Mouse (Mus musculus) A20 (cell line): Measurements from ENCODE around the gene B230217C12Rik.
A peak's percentile ranks its signal among the peaks of the same experiment; 100 is the strongest.
"Not testable (repeated sequence)": the region's sequence is repeated elsewhere in the genome, so short reads cannot be mapped to it uniquely, and the experiment has no call there.

Experiments used
- DNase-seq: peaks from one replicate; pipeline ENCODE4 v3.0.0-alpha.2; 2011; ENCODE audit warnings: low read depth, low spot score

The B230217C12Rik gene

DNA sequence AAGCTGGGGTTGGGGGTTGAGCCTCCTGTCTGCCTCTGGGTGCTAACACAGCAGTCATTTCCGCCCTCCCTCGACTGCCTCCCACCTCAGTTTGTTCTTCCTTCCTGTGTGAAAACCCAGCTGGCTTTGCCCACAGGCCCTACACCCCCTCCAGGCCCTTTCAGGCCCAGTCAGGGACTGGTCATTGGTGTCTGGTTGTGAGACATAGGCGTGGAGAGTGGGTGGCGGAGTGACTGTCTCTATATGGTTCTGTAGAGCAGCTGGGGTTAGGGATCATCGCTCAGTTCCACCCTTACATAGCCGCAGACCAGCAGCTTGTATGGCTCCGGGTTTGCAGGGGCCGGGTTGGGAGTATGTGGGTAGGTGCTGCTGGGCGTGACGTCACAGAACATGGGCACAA is 15.3 kb upstream of the B230217C12Rik start:
- DNase-seq, result no peak

DNA sequence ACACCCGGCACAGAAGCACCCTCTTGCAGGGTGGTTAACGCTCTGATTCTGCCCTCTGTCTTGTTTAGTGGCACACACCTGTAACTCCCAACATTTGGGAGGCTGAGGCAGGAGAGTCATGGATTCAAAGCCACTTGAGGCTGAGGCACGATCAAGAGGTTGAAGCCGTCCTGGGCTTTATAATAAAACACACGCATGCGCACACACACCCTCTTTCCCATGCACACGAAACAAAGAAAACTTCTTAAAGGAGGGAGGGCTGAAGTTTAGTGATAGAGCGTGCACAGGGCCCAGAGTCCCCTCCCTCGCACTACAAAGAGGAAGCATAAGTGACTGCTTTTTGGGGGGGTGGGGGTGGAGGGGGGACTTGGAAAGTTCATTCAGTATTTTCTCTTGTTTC is 14.6 kb upstream of the B230217C12Rik start:
- no peak for DNase-seq

DNA sequence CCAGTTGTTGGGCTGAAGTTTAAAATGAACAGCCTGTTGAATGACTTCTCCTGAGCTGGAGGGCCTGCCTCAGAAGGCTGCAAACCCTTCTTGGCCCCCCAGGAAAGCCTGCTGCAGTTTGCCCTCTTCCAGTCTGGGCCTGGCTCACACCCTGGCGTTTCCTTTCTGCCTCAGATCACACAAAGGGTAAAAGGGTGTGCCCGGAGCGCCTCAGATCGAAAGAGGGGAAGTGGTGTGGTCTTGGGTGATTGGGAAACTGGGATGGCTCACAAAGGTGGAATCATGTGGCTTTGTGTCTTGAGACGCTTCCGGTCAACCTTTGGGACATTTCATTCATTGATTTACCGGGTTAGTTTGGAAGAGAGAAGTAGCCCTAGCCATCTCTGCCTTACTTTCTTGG is 14.2 kb upstream of the B230217C12Rik start:
- DNase-seq, result no peak

DNA sequence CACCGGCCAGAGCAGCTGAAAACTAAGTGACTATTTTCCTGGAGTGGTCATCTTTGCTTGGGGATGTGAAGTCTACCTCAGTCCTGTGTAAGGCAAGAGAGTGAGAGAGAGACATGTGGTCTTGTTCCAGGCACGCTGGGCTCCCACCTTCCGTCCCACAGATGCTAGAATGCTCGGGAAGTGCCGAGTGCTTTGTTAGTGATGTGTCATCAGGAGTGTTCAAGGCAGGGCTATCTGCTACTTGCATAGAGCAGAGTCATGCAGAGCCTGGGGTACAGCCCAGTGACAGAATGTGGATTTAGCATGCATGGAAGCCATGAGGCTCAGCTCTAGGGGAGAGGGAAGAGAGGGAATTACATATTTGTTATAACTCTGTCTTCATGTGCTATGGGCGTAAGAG is 12.9 kb upstream of the B230217C12Rik start:
- no peak for DNase-seq

DNA sequence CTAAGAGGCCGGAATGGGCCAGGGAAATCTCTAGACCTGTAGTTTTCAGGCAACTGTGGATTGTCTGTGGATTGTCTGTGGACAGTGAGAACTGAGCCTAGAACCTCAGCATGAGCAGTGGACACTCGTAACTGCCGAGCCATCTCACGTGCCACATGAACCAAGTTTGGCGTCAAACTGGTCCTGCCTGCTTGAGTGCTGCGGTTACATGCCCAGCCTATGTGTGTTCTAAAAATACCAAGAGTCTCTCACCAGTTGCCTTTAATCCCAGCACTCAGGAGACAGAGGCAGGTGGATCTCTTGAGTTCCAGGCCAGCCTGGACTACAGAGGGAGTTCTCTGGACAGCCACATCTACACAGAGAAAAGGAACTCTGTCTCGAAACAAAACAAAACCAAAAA is 11.2 kb upstream of the B230217C12Rik start:
- DNase-seq, result no peak

DNA sequence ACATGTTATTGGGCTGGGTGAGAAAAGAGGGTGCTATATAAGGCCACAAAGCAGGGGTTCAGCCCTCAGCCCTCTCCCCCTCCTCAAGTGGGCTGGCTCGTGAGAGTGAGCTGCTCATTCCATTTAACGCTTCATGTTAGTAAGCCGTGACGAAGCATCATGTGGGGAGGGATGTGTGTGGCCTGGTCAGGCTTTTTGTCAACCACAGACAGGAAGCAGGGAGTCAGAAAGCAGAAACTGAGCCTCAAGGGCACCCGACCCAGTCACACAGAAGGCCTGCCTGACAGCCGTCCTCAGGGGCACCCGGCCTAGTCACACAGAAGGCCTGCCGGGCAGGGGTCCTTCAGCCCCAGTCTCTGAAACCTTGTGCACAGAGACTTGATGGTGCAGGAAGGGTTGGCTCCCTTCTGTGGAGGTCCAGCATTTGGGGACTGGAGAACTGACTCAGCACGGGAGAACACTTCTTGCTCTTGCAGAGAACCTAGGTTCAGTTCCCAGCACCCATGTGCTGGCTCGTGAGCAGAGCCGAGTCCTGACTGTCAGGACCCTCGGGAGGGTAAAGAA is 10.6 kb upstream of the B230217C12Rik start:
- peak; percentile 38 for DNase-seq

DNA sequence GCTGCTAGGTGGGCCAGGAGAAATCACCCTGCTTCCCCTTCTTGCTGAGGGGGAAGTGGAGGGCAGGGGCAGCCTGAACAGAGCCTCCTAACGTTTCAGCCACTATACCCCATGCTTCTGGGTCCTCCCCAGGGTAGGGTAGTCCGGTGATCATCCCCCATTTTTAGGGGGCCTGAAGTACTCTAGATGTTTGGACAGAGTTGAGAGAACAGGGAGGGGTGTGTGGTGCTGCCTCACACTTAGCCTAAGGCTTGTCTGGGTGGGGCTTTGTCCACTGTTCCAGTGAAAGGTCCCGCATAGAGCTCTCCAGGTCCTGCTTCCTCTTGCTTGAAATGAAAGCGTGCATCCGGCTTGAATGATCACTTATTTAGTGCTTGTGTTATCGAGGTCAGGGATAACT is 10.1 kb upstream of the B230217C12Rik start:
- no peak for DNase-seq

DNA sequence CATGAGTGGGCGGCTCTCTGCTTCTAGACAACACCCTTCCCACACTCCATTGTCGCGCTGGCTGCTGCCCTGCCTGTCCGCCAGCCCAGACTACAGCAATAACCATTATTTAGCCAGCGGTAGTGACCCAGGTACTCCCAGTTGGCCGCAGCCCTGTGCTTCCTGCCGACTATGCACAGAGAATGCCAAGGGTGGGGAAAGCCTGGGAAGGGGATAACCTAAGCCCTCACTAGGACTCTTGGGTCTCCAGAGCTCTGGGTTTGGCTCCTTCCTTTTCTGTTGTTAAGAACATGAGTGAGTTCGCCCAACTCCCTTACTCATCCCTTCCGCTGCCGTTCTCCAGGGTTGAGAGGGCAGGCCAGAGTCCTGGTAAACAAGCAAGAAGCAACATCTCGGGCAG is 8.6 kb upstream of the B230217C12Rik start:
- DNase-seq, result no peak

DNA sequence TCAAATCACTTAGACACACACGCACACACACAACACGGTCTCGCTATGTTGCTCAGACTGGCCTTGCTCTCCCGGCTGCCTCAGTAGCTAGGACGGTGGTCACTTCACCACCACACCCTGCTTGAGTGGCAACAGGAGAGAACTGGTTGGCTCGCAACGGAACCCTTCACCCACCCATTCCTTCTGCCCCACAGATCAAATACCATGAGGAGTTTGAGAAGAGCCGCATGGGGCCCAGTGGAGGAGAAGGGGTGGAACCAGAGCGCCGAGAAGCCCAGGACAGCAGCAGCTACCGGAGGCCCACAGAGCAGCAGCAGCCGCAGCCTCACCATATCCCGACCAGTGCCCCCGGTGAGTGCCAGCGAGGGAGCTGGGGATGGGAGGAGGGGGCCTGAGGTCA is 7.2 kb upstream of the B230217C12Rik start:
- no peak for DNase-seq

DNA sequence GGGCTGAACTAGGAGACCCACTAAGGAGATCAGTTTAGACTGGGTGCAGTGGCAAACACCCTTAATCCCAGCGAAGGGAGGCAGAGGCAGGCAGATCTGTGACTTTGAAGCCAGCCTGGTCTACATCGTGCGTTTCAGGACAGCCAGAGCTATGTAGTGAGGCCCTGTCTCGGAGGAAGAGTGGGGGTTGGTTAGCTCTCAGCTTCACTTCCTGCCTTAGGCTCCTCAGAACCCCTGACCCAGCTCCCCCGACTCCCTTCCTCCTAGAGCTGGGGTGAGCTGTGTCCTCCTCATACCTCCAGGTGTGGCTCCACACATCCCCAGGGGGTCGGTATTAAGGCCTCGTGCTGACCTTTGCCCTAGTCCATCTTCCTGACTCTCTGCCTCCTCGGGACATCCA is 4.0 kb upstream of the B230217C12Rik start:
- no peak for DNase-seq

DNA sequence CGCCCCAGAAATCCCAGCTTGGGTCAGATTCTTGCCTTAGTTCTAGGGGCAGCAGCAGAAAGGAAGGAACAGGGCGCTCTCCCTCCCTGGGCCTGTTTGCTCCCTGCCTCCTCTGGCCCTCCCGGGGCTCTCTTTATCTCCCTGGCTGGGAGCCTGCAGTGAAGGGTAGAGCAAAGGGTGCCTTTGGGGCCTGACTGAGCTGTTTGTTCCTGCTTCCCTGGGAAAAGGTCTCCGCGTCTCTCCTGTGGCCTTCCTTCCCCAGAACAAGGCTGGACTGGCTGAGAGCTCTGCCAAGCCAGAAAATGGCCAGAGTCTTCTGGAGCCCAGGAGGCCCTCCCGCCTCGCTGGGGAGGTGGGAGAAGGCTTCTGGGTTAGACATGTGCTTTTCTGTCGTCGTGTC is 3.5 kb upstream of the B230217C12Rik start:
- DNase-seq, result not testable (repeated sequence)

DNA sequence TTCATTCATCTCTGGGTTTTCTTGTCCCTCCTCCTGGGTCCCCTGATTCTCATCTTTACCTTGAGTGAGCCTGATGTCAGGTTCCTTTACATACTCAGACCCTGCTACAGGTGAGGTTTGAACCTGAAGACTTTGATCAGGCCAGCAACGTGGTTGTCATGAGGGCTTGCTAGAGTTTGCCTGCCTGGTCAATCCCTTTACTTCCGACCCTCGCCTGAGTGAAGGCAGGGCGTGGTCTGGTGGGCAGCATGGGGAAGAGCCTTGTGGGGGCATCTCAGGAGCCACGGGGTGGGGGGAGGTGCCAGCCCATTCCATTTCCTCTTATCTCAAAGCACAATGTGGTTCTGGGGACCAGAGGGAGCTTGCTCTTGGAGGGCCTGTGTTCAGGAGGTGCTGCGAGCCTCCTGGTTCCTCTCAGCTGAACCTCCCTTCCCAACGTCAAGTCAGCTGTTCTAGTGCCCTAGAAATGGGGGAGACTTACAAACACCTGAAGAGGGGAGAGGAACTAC is 2.9 kb upstream of the B230217C12Rik start:
- no peak for DNase-seq

DNA sequence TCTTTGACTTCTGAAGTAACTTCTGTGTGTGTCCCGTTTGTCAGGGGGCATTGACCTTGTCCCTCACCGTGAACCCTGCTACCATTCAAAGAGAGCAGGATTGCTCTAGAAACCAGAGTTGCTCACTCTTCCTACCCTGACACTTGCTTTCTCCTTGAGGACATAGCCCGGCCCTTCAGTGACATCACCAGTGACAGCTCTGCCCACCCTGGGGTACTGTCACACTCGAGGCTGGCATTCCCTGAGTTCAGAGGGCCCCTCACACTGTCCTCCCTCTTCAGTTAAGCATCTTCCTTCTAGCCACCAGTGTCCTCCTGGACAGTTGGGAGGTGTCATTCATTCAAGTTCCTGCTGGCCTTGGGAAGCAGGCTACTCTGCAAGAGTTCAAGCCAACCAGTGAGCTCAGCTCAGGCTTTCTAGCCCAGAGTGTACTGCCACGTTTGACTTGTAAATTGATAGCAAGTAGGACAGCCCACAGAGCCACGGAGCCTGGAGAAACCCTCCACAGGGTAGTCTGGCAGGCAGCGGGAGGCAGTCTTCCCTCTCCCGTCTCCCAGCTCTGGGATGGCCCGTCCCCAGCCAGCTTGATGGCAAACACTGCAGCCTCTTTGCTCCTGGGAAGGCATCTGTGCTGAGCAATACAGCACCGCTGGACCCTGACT is 1.7 kb upstream of the B230217C12Rik start:
- DNase-seq, result no peak

DNA sequence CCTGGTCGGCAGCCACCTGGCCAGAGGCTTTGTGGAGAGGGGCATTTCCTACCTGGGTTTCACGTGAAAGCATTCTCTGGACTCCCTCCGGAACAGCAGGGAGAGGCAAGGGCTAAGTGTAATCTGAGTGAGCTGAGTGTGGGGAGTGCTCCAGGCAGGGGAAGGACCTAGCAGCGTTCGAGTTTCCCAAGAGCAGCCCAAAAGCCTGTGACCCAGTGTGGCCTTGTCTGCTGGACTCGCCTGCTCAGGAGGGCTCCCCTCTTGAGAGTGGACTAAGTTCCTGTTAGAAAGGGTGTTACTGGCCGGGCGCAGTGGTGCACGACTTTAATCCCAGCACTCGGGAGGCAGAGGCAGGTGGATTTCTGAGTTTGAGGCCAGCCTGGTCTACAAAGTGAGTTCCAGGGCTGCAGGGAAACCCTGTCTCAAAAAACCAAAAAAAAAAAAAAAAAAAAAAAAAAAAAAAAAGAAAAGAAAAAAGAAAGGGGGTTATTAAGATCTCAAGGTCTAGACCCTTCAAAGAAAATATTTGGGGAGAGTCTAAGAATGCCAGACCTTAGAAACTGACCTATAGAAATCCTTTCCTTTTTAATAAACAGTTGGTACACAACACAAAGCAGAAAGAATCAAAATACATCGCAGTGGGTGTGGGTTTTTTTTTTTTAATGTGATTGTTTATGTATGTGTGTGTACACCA is 992 bp upstream of the B230217C12Rik start:
- DNase-seq, result no peak

DNA sequence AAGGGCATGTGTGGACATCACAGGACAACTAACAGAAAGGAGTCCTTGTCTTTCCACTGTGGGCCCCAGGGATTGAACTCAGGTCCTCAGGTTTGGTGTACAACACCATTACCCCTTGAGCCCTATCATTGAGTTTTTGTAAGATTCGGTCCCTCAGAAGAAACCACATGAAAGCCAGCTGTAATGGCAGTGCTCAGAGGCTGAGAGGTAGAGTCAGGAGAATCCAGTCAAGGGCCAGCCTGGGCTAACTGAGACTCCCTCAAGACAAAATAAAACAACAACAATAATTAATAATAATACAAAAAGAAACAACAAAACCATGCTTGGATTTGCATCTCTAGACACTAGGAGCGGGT is 467 bp upstream of the B230217C12Rik start:
- no peak for DNase-seq

DNA sequence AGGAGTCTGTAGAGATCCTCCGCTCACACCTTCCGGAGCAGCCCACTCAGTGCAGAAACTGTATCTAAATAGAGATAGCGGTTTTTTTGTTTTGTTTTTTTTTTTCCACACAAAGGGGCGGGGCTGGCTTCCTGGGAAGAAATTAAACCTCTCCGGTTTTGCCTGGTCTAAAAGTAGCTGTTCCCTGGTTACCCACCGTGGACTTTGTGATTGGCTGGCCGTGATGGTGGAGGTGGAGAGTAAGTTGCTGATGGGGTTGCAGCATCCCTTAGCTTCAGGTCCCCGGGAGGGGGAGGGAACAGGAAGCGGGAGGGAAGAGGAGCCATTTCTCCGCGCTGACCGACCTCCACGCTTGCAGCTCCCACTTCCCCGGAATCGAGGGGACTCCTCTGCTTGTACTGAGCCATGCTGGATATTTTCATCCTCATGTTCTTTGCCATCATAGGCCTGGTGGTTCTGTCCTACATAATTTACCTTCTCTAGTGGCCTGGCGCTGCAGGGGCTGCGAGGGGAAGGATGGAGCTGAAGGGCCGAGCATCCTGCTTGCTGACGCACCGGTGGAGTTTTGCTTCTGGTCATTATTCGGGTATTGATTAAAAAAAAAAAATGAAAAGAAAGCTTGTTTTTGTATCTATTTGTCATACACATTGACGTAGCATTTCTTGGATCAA is 546 bp downstream of the B230217C12Rik start:
- DNase-seq, result no peak

DNA sequence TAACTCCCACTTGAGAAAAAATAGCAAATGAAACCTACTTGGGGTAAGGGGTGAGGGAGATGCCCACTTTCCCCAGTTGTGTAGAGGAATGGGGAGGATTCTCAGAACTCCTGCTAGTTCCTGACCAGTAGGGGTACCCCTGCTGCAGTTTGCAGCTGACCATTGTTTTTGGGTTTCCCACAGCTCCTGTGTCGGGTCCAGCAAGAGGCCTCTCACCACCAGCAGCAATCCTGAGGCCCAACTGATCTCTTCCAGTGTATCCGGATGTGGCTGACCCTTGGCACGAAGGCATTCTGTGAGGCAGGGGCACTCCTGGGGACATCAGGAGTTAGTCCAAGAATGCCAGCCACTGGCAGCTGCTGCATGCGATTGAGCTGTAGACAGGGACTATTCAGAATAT is 1.4 kb downstream of the B230217C12Rik start:
- DNase-seq, result no peak

DNA sequence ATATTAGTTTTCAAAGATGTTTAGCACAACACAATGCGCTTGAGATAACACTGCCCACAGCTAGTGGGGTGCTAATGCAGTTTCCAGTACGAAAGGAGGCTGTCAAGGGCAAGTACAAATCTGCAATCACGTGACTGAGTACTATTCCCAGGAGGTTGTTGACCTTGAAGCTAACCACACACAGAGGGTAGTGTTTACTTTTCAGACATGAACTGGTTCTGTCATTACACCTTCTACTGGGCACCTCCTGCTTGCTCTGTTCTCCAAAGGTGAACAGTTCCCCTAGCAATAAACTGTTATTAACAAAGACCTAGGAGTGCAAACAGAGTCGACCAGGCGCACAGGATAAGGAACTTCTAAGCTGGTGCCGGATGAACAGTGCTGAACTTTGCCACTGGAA is 9.8 kb downstream of the B230217C12Rik start:
- no peak for DNase-seq

DNA sequence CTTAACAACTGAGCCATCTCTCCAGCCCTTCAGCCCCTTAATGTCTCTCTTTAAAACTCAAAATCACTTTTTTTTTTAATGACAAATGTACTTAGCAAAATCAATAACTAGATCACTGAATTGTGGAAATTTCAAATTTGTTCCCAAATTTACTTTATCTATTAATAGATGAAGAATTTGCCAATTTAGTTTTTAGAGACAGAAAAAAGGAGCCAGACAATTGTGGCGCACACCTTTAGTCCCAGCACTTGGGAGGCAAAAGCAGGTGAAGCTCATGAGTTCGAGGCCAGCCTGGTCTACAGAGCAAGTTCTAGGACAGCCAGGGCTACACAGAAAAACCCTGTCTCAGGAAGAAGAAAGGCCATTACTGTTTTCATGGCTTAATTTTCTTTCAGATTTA is 11.0 kb downstream of the B230217C12Rik start:
- DNase-seq, result no peak

DNA sequence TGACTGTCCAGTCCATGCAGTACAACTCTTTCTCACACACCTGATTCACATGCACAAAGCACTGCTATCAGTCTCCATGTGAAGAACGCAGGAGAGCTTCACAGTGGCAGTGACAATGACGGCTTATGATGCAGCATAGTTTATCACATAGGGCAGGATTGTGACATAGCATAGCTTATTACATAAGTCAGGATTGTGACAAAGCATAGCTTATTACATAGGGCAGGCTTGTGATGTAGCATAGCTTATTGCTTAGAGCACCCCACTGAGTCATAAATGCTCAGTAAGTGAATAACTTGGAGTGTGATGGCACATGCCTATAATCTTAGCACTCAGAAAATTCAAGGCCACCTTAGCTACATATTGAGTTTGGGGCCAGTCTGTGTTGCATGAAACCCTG is 14.9 kb downstream of the B230217C12Rik start:
- DNase-seq, result no peak

DNA sequence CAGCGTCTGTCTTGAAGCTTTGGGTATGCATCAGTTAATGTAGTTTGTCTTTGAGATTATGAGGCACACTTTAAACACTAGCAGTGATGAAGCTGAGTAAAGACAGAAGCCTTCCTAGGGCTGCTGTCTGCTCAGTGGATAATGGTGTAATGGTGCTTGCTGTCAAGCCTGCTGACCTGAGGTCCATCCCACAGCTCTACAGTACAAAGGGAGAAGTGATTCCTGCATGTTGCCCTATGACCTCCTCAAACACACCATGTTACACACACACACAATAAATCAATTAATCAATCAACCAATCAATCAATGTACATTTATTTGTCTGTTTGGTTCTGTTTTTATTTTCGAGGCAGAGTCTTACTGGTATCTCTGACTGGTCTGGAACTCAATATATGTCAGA is 21.6 kb downstream of the B230217C12Rik start:
- no peak for DNase-seq

DNA sequence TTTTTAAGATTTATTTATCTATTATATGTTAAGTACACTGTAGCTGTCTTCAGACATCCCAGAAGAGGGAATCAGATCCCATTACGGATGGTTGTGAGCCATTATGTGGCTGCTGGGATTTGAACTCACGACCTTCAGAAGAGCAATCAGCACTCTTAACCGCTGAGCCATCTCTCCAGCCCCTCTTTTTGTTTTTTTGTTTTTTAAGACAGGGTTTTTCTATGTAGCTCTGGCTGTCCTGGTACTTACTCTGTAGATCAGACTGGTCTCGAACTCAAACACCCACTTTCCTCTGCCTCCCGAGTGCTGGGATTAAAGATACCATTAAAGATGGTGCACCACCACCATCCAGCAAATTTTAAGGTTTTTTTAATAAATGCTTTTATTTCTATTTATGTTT is 24.8 kb downstream of the B230217C12Rik start:
- DNase-seq, result no peak
